Mouse (Mus musculus) liver, postnatal 0 days (tissue): ENCODE measurements at regions not wholly inside any gene's neighbourhood (a gene's known extent, or its start where the extent isn't known, plus 50 kb on each side); places are given as distances from the start of the nearest gene placed in this dataset.

ENCODE experiments used
- CTCF ChIP-seq: sonication (generic); IDR thresholded peaks from 2 replicates; pipeline ENCODE4 v1.5.1; 2016; ENCODE audit warnings: antibody characterized with exemption, low read depth
- EP300 ChIP-seq: IDR thresholded peaks from 2 replicates; pipeline ENCODE4 v1.6.1; 2016; ENCODE audit warnings: antibody characterized with exemption, low read depth, mild to moderate bottlenecking

- TF ChIP-seq CTCF = no peak
- no peak for TF ChIP-seq EP300
Measured at GRCm38 (mm10) chr9:78917336-78917735, 302.0 kb downstream of the Cd109 start.
